Mouse (Mus musculus): ENCODE measurements around the gene Sh3bp4. TPM values are rescaled to one million over a fixed set of nuclear protein-coding genes. Genes with fewer than 3 reads are reported as not detected.

Gene Sh3bp4
- polyA plus RNA-seq, 1 experiment from 2014 or later = 7.6 TPM

GRCm38 (mm10) chr1:89089821-89090600 lies 19.8 kb downstream of the Sh3bp4 start:
- Histone ChIP-seq H3K36me3 (ENCODE audit: control insufficient read depth, insufficient read depth, low read length) (no peaks in the 10 kb centered on the region), H3K4me3 (ENCODE audit: low read depth, low read length) (no peak overlapping the region), H3K27me3 (ENCODE audit: control insufficient read depth, insufficient read depth, low read length) (no peaks in the 10 kb centered on the region), H3K27ac (replicated peaks) (no peak overlapping the region), H3K9ac (ENCODE audit: low read length) (no peak overlapping the region), H3K4me2 (replicated peaks; ENCODE audit: low read depth) (no peak overlapping the region), H3K9me3 (ENCODE audit: control insufficient read depth, low read length) (no peaks in the 10 kb centered on the region), H3K4me1 (replicated peaks; ENCODE audit: control insufficient read depth, insufficient read depth) (peaks cover 11% of the 10 kb centered on the region)
- no peak for TF ChIP-seq EP300 (optimal IDR thresholded peaks at IDR 0.05)
- TF ChIP-seq CTCF (IDR thresholded peaks at IDR 0.05; ENCODE audit: low read depth) = no peak
- ATAC-seq (ENCODE audit: low FRiP score, low TSS enrichment) (no peak), DNase-seq (ENCODE audit: low spot score) (no peak)
- 49% methylated on average over 21 of the region's 21 CpGs for WGBS

- no peaks in the 10 kb centered on the region for H3K27me3 ChIP-seq (ENCODE audit: control insufficient read depth, insufficient read depth, low read length)
- H3K4me3 ChIP-seq (ENCODE audit: low read depth, low read length) = no peak overlapping the region
- WGBS = 56% methylated on average over 8 of the region's 8 CpGs
- H3K9me3 ChIP-seq (ENCODE audit: control insufficient read depth, low read length) = no peaks in the 10 kb centered on the region
- DNase-seq (ENCODE audit: low spot score) (no peak), ATAC-seq (ENCODE audit: low FRiP score, low TSS enrichment) (no peak)
- TF ChIP-seq CTCF (IDR thresholded peaks at IDR 0.05; ENCODE audit: low read depth) (no peak), EP300 (optimal IDR thresholded peaks at IDR 0.05) (no peak)
- H3K9ac ChIP-seq (ENCODE audit: low read length) = no peak overlapping the region
- no peak overlapping the region for H3K4me2 ChIP-seq (replicated peaks; ENCODE audit: low read depth)
- H3K36me3 ChIP-seq (ENCODE audit: control insufficient read depth, insufficient read depth, low read length) = no peaks in the 10 kb centered on the region
- peaks cover 11% of the 10 kb centered on the region for H3K4me1 ChIP-seq (replicated peaks; ENCODE audit: control insufficient read depth, insufficient read depth)
- no peak overlapping the region for H3K27ac ChIP-seq (replicated peaks)
Observed at GRCm38 (mm10) chr1:89090676-89091075, 20.5 kb downstream of the Sh3bp4 start.

- H3K4me3 ChIP-seq (ENCODE audit: low read depth, low read length) = no peak overlapping the region
- no peak overlapping the region for H3K4me2 ChIP-seq (replicated peaks; ENCODE audit: low read depth)
- H3K9ac ChIP-seq (ENCODE audit: low read length) = no peak overlapping the region
- H3K4me1 ChIP-seq (replicated peaks; ENCODE audit: control insufficient read depth, insufficient read depth) = peaks cover 16% of the 10 kb centered on the region
- ATAC-seq (ENCODE audit: low FRiP score, low TSS enrichment) (no peak), DNase-seq (ENCODE audit: low spot score) (no peak)
- H3K9me3 ChIP-seq (ENCODE audit: control insufficient read depth, low read length) = no peaks in the 10 kb centered on the region
- 44% methylated on average over 5 of the region's 5 CpGs for WGBS
- peak overlapping the region; percentile 50; the same call in 1 of the 2 replicates for H3K27ac ChIP-seq (replicated peaks)
- no peak for TF ChIP-seq CTCF (IDR thresholded peaks at IDR 0.05; ENCODE audit: low read depth)
- TF ChIP-seq EP300 (optimal IDR thresholded peaks at IDR 0.05) = no peak
- no peaks in the 10 kb centered on the region for H3K36me3 ChIP-seq (ENCODE audit: control insufficient read depth, insufficient read depth, low read length)
- H3K27me3 ChIP-seq (ENCODE audit: control insufficient read depth, insufficient read depth, low read length) = no peaks in the 10 kb centered on the region
Observed at GRCm38 (mm10) chr1:89092019-89092418, 21.8 kb downstream of the Sh3bp4 start.

GRCm38 (mm10) chr1:89092442-89092991 lies 22.3 kb downstream of the Sh3bp4 start:
- Histone ChIP-seq H3K27ac (replicated peaks) (peak overlapping the region; percentile 50; the same call in 1 of the 2 replicates), H3K36me3 (ENCODE audit: control insufficient read depth, insufficient read depth, low read length) (no peaks in the 10 kb centered on the region), H3K27me3 (ENCODE audit: control insufficient read depth, insufficient read depth, low read length) (no peaks in the 10 kb centered on the region), H3K4me3 (ENCODE audit: low read depth, low read length) (no peak overlapping the region), H3K9me3 (ENCODE audit: control insufficient read depth, low read length) (no peaks in the 10 kb centered on the region), H3K9ac (ENCODE audit: low read length) (no peak overlapping the region), H3K4me1 (replicated peaks; ENCODE audit: control insufficient read depth, insufficient read depth) (peaks cover 16% of the 10 kb centered on the region), H3K4me2 (replicated peaks; ENCODE audit: low read depth) (peak overlapping the region; percentile 23)
- ATAC-seq (ENCODE audit: low FRiP score, low TSS enrichment) (no peak), DNase-seq (ENCODE audit: low spot score) (peak; percentile 48)
- TF ChIP-seq EP300 (optimal IDR thresholded peaks at IDR 0.05) = no peak
- no peak for TF ChIP-seq CTCF (IDR thresholded peaks at IDR 0.05; ENCODE audit: low read depth)
- 15% methylated on average over 19 of the region's 19 CpGs for WGBS

GRCm38 (mm10) chr1:89093696-89094095 lies 23.5 kb downstream of the Sh3bp4 start:
- Histone ChIP-seq H3K4me3 (ENCODE audit: low read depth, low read length) (no peak overlapping the region), H3K4me1 (replicated peaks; ENCODE audit: control insufficient read depth, insufficient read depth) (peaks cover 16% of the 10 kb centered on the region), H3K9me3 (ENCODE audit: control insufficient read depth, low read length) (no peaks in the 10 kb centered on the region), H3K27ac (replicated peaks) (no peak overlapping the region), H3K4me2 (replicated peaks; ENCODE audit: low read depth) (no peak overlapping the region), H3K9ac (ENCODE audit: low read length) (no peak overlapping the region), H3K27me3 (ENCODE audit: control insufficient read depth, insufficient read depth, low read length) (no peaks in the 10 kb centered on the region), H3K36me3 (ENCODE audit: control insufficient read depth, insufficient read depth, low read length) (no peaks in the 10 kb centered on the region)
- ATAC-seq (ENCODE audit: low FRiP score, low TSS enrichment) = no peak
- DNase-seq (ENCODE audit: low spot score) = no peak
- no peak for TF ChIP-seq EP300 (optimal IDR thresholded peaks at IDR 0.05)
- no peak for TF ChIP-seq CTCF (IDR thresholded peaks at IDR 0.05; ENCODE audit: low read depth)
- 72% methylated on average over 5 of the region's 5 CpGs for WGBS

- H3K27me3 ChIP-seq (ENCODE audit: control insufficient read depth, insufficient read depth, low read length) = no peaks in the 10 kb centered on the region
- ATAC-seq (ENCODE audit: low FRiP score, low TSS enrichment) = no peak
- H3K4me3 ChIP-seq (ENCODE audit: low read depth, low read length) = no peak overlapping the region
- WGBS = 47% methylated on average over 4 of the region's 4 CpGs
- H3K36me3 ChIP-seq (ENCODE audit: control insufficient read depth, insufficient read depth, low read length) = no peaks in the 10 kb centered on the region
- no peak overlapping the region for H3K9ac ChIP-seq (ENCODE audit: low read length)
- no peaks in the 10 kb centered on the region for H3K9me3 ChIP-seq (ENCODE audit: control insufficient read depth, low read length)
- H3K27ac ChIP-seq (replicated peaks) = no peak overlapping the region
- no peak for TF ChIP-seq EP300 (optimal IDR thresholded peaks at IDR 0.05)
- no peak for TF ChIP-seq CTCF (IDR thresholded peaks at IDR 0.05; ENCODE audit: low read depth)
- no peak overlapping the region for H3K4me2 ChIP-seq (replicated peaks; ENCODE audit: low read depth)
- no peak for DNase-seq (ENCODE audit: low spot score)
- peaks cover 16% of the 10 kb centered on the region for H3K4me1 ChIP-seq (replicated peaks; ENCODE audit: control insufficient read depth, insufficient read depth)
Observed at GRCm38 (mm10) chr1:89094416-89094815, 24.2 kb downstream of the Sh3bp4 start.

Measured in stomach, postnatal 0 days (tissue).